Mouse (Mus musculus): ENCODE data around the gene Lsamp. TPM values are rescaled to one million over a fixed set of nuclear protein-coding genes. Genes with fewer than 3 reads are reported as not detected.

The Lsamp gene
- polyA plus RNA-seq, 1 experiment: 0.31 TPM

GRCm38 (mm10) chr16:41179557-41179956, 1195.4 kb downstream of the Lsamp start:
- Histone ChIP-seq H3K4me3 (ENCODE audit: control insufficient read depth, low read depth, low read length) (no peak overlapping the region), H3K27me3 (ENCODE audit: control insufficient read depth, insufficient read depth, low read length) (no peaks in the 10 kb centered on the region), H3K36me3 (ENCODE audit: control insufficient read depth, insufficient read depth, low read length) (no peaks in the 10 kb centered on the region), H3K4me1 (ENCODE audit: control insufficient read depth, insufficient read depth, low read length) (no peaks in the 10 kb centered on the region), H3K27ac (ENCODE audit: control insufficient read depth, insufficient read depth, low read depth, low read length) (no peak overlapping the region)
- TF ChIP-seq POLR2A (IDR thresholded peaks at IDR 0.05; ENCODE audit: control insufficient read depth, low read depth, low read length) (no peak), CTCF (IDR thresholded peaks at IDR 0.05; ENCODE audit: control insufficient read depth, insufficient read depth, insufficient replicate concordance, low read depth, low read length) (no peak)

GRCm38 (mm10) chr16:41180867-41181266, 1196.7 kb downstream of the Lsamp start:
- H3K4me1 ChIP-seq (ENCODE audit: control insufficient read depth, insufficient read depth, low read length): no peaks in the 10 kb centered on the region
- H3K36me3 ChIP-seq (ENCODE audit: control insufficient read depth, insufficient read depth, low read length): no peaks in the 10 kb centered on the region
- H3K27ac ChIP-seq (ENCODE audit: control insufficient read depth, insufficient read depth, low read depth, low read length): no peak overlapping the region
- no peak overlapping the region for H3K4me3 ChIP-seq (ENCODE audit: control insufficient read depth, low read depth, low read length)
- TF ChIP-seq POLR2A (IDR thresholded peaks at IDR 0.05; ENCODE audit: control insufficient read depth, low read depth, low read length): no peak
- TF ChIP-seq CTCF (IDR thresholded peaks at IDR 0.05; ENCODE audit: control insufficient read depth, insufficient read depth, insufficient replicate concordance, low read depth, low read length): no peak
- no peaks in the 10 kb centered on the region for H3K27me3 ChIP-seq (ENCODE audit: control insufficient read depth, insufficient read depth, low read length)

GRCm38 (mm10) chr16:41210055-41210454, 1225.9 kb downstream of the Lsamp start:
- no peak overlapping the region for H3K27ac ChIP-seq (ENCODE audit: control insufficient read depth, insufficient read depth, low read depth, low read length)
- TF ChIP-seq POLR2A (IDR thresholded peaks at IDR 0.05; ENCODE audit: control insufficient read depth, low read depth, low read length) (no peak), CTCF (IDR thresholded peaks at IDR 0.05; ENCODE audit: control insufficient read depth, insufficient read depth, insufficient replicate concordance, low read depth, low read length) (no peak)
- no peaks in the 10 kb centered on the region for H3K27me3 ChIP-seq (ENCODE audit: control insufficient read depth, insufficient read depth, low read length)
- no peak overlapping the region for H3K4me3 ChIP-seq (ENCODE audit: control insufficient read depth, low read depth, low read length)
- H3K36me3 ChIP-seq (ENCODE audit: control insufficient read depth, insufficient read depth, low read length): no peaks in the 10 kb centered on the region
- no peaks in the 10 kb centered on the region for H3K4me1 ChIP-seq (ENCODE audit: control insufficient read depth, insufficient read depth, low read length)

GRCm38 (mm10) chr16:41235829-41236228, 1251.7 kb downstream of the Lsamp start:
- Histone ChIP-seq H3K4me3 (ENCODE audit: control insufficient read depth, low read depth, low read length) (no peak overlapping the region), H3K4me1 (ENCODE audit: control insufficient read depth, insufficient read depth, low read length) (no peaks in the 10 kb centered on the region), H3K27ac (ENCODE audit: control insufficient read depth, insufficient read depth, low read depth, low read length) (no peak overlapping the region), H3K27me3 (ENCODE audit: control insufficient read depth, insufficient read depth, low read length) (no peaks in the 10 kb centered on the region), H3K36me3 (ENCODE audit: control insufficient read depth, insufficient read depth, low read length) (no peaks in the 10 kb centered on the region)
- no peak for TF ChIP-seq POLR2A (IDR thresholded peaks at IDR 0.05; ENCODE audit: control insufficient read depth, low read depth, low read length)
- no peak for TF ChIP-seq CTCF (IDR thresholded peaks at IDR 0.05; ENCODE audit: control insufficient read depth, insufficient read depth, insufficient replicate concordance, low read depth, low read length)

GRCm38 (mm10) chr16:41242841-41243240, 1258.7 kb downstream of the Lsamp start:
- Histone ChIP-seq H3K27ac (ENCODE audit: control insufficient read depth, insufficient read depth, low read depth, low read length) (no peak overlapping the region), H3K27me3 (ENCODE audit: control insufficient read depth, insufficient read depth, low read length) (no peaks in the 10 kb centered on the region), H3K36me3 (ENCODE audit: control insufficient read depth, insufficient read depth, low read length) (no peaks in the 10 kb centered on the region), H3K4me1 (ENCODE audit: control insufficient read depth, insufficient read depth, low read length) (no peaks in the 10 kb centered on the region), H3K4me3 (ENCODE audit: control insufficient read depth, low read depth, low read length) (no peak overlapping the region)
- TF ChIP-seq POLR2A (IDR thresholded peaks at IDR 0.05; ENCODE audit: control insufficient read depth, low read depth, low read length) (no peak), CTCF (IDR thresholded peaks at IDR 0.05; ENCODE audit: control insufficient read depth, insufficient read depth, insufficient replicate concordance, low read depth, low read length) (no peak)

GRCm38 (mm10) chr16:41244711-41245110, 1260.5 kb downstream of the Lsamp start:
- Histone ChIP-seq H3K4me3 (ENCODE audit: control insufficient read depth, low read depth, low read length) (no peak overlapping the region), H3K27ac (ENCODE audit: control insufficient read depth, insufficient read depth, low read depth, low read length) (no peak overlapping the region), H3K36me3 (ENCODE audit: control insufficient read depth, insufficient read depth, low read length) (no peaks in the 10 kb centered on the region), H3K4me1 (ENCODE audit: control insufficient read depth, insufficient read depth, low read length) (no peaks in the 10 kb centered on the region), H3K27me3 (ENCODE audit: control insufficient read depth, insufficient read depth, low read length) (no peaks in the 10 kb centered on the region)
- TF ChIP-seq CTCF (IDR thresholded peaks at IDR 0.05; ENCODE audit: control insufficient read depth, insufficient read depth, insufficient replicate concordance, low read depth, low read length) (no peak), POLR2A (IDR thresholded peaks at IDR 0.05; ENCODE audit: control insufficient read depth, low read depth, low read length) (no peak)

GRCm38 (mm10) chr16:41258145-41259035, 1274.2 kb downstream of the Lsamp start:
- TF ChIP-seq CTCF (IDR thresholded peaks at IDR 0.05; ENCODE audit: control insufficient read depth, insufficient read depth, insufficient replicate concordance, low read depth, low read length) (no peak), POLR2A (IDR thresholded peaks at IDR 0.05; ENCODE audit: control insufficient read depth, low read depth, low read length) (no peak)
- H3K36me3 ChIP-seq (ENCODE audit: control insufficient read depth, insufficient read depth, low read length): no peaks in the 10 kb centered on the region
- no peaks in the 10 kb centered on the region for H3K4me1 ChIP-seq (ENCODE audit: control insufficient read depth, insufficient read depth, low read length)
- H3K27ac ChIP-seq (ENCODE audit: control insufficient read depth, insufficient read depth, low read depth, low read length): no peak overlapping the region
- H3K4me3 ChIP-seq (ENCODE audit: control insufficient read depth, low read depth, low read length): no peak overlapping the region
- no peaks in the 10 kb centered on the region for H3K27me3 ChIP-seq (ENCODE audit: control insufficient read depth, insufficient read depth, low read length)
